Mouse (Mus musculus): ENCODE data around the gene Ndufb2. TPM values are rescaled to one million over a fixed set of nuclear protein-coding genes. Genes with fewer than 3 reads are reported as not detected.
A peak's percentile ranks its signal among the peaks of the same experiment; 100 is the strongest.

Gene Ndufb2
- polyA plus RNA-seq, 1 experiment from 2014 or later = 582 TPM

DNA sequence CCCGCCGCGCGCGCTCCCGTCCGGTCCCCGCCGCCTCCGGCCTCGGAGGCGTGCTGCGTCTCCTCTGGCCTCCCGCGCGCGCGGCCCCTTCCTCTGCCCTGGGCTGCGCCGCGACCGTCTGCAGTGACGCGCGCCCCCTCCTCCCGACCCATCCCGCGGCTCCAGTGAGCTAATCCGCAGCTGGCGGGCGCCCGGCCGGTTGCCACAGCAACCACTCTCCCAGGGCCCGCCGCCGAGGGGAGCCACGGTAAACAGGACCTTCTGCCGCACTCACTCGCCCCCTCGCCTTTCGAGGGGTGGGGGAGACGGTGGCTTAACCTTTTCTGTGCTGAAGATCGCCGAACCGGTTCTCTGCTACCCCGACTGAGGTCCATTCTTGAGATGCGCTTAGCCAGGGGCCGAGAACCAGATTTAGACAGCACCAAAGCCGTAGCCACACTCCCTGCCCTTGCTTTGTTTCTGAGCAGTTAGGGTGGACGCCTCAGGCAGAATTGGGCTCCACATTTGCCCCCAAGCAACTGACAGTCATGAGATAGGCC is 34.6 kb upstream of the Ndufb2 start, which contains the start of gene Dennd2a:
TSS of gene Dennd2a (minus strand) at position 145 of the 539 bp plus-strand sequence.
- H3K4me1 ChIP-seq = peaks cover 50% of the 10 kb centered on the region
- peak within 1 kb of the TSS; percentile 68 for H3K4me3 ChIP-seq (replicated peaks)
- peak within 1 kb of the TSS; percentile 77 for H3K9ac ChIP-seq (replicated peaks)
- peak within 1 kb of the TSS; percentile 90 for H3K27ac ChIP-seq (replicated peaks)
- peak; percentile 95 for ATAC-seq (ENCODE audit: low FRiP score)
- no peaks in the 10 kb centered on the region for H3K27me3 ChIP-seq (replicated peaks)
- H3K36me3 ChIP-seq = no peaks in the 10 kb centered on the region
- WGBS = 1% methylated on average over 48 of the region's 50 CpGs
- H3K4me2 ChIP-seq = peak within 1 kb of the TSS; percentile 57
- H3K9me3 ChIP-seq (replicated peaks) = no peaks in the 10 kb centered on the region

DNA sequence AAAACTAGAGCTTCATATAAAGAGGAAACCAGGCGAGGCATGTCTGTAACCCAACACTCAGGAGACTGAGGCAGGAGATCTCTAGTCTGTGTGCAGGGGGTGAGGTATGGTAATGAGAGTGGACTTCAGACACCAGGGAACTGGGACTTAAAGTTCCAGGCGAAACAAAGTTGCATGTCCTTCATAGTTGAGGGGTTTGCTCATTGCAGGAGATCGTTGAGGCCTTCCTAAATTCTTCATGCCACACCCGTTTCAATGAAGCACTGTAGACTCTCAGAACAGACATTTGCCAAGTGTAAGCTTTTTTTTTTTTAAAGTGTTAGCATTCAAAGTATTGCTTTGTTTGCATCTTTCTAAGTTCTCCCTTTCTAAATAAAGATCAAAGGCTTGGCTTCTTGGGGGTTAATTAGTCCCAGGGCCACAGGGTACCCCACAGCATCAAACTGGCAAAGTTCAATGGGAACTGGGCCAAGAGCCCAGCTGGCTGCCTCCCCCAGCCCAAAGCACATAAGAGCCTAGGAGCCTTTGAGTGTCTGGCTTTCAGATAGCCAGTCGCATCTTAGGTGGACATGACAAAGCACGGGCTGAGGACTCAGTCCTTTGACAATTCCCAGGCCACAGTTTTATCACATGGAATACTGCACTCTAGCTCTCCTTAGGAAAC is 33.0 kb upstream of the Ndufb2 start:
- Histone ChIP-seq H3K9ac (replicated peaks) (no peak overlapping the region), H3K36me3 (no peaks in the 10 kb centered on the region), H3K4me1 (peaks cover 48% of the 10 kb centered on the region), H3K27me3 (replicated peaks) (no peaks in the 10 kb centered on the region), H3K4me3 (replicated peaks) (no peak overlapping the region), H3K4me2 (no peak overlapping the region), H3K9me3 (replicated peaks) (no peaks in the 10 kb centered on the region), H3K27ac (replicated peaks) (peak overlapping the region; percentile 35; the same call in 1 of the 2 replicates)
- WGBS = 49% methylated on average over 6 of the region's 6 CpGs
- no peak for ATAC-seq (ENCODE audit: low FRiP score)

DNA sequence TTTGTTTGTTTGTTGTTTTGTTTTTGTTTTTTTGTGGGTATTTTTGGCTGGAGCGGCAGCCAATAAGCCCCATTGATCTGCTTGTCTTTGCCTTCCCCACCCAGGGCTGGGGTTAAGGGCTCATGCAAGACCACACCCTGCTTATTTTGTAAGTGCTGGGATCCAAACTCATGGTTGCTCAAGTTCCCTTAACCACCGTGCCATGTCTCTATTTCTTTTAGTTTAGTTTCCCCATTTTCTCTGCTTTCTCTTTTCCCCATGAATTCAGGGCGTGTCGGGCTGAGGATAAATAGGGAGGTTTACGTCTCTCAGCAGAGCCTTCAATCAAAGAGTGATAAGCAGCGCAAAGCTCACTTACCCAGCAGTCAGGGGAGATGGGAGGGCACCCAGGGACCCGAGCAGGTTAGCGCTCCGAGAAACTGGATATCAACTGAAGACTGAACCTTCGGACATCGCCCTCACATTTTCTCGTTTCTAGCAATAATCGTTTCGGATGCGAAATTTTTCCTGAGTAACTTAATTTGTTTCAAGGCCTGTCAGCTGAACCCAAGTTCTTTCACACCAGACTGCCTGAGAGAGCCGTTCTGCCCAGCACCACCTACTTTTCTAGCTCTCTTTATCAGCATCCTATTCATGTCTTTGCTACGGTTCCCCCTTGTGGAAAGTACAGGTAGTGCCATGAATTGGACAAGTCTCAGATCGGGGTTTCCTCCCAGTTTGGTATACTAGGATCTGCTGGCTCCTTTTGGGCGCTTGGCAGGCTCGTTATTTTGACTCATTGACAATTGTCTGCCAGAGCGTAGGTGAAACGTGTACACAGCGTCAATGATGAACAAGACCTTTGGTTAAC is 30.0 kb upstream of the Ndufb2 start:
- Histone ChIP-seq H3K4me1 (peaks cover 22% of the 10 kb centered on the region), H3K36me3 (no peaks in the 10 kb centered on the region), H3K9ac (replicated peaks) (no peak overlapping the region), H3K4me2 (peak overlapping the region; percentile 40), H3K27me3 (replicated peaks) (no peaks in the 10 kb centered on the region), H3K27ac (replicated peaks) (no peak overlapping the region), H3K4me3 (replicated peaks) (0 out of 2 replicates have a peak overlapping the region, but pooled peaks have one; percentile 3), H3K9me3 (replicated peaks) (no peaks in the 10 kb centered on the region)
- ATAC-seq (ENCODE audit: low FRiP score) = peak; percentile 51; the same call in 1 of the 2 replicates
- 27% methylated on average over 23 of the region's 23 CpGs for WGBS

GRCm38 (mm10) chr6:39567528-39567927 is 24.8 kb upstream of the Ndufb2 start:
- ATAC-seq (ENCODE audit: low FRiP score) = peak; percentile 26; the same call in 1 of the 2 replicates
- 18% methylated on average over 5 of the region's 5 CpGs for WGBS

GRCm38 (mm10) chr6:39570426-39570825 is 21.9 kb upstream of the Ndufb2 start:
- Histone ChIP-seq H3K4me3 (replicated peaks) (no peak overlapping the region), H3K27me3 (replicated peaks) (no peaks in the 10 kb centered on the region), H3K9me3 (replicated peaks) (no peaks in the 10 kb centered on the region), H3K4me1 (peaks cover 16% of the 10 kb centered on the region), H3K9ac (replicated peaks) (no peak overlapping the region), H3K36me3 (no peaks in the 10 kb centered on the region), H3K27ac (replicated peaks) (no peak overlapping the region), H3K4me2 (no peak overlapping the region)
- no peak for ATAC-seq (ENCODE audit: low FRiP score)
- 78% methylated on average over 3 of the region's 3 CpGs for WGBS

More at GRCm38 (mm10) chr6:39567528-39567927, 24.8 kb upstream of the Ndufb2 start:
- Histone ChIP-seq H3K9me3 (replicated peaks) (no peaks in the 10 kb centered on the region), H3K4me2 (no peak overlapping the region), H3K27me3 (replicated peaks) (no peaks in the 10 kb centered on the region), H3K4me1 (peaks cover 3% of the 10 kb centered on the region; the same call in 1 of the 2 replicates), H3K36me3 (no peaks in the 10 kb centered on the region), H3K27ac (replicated peaks) (no peak overlapping the region), H3K4me3 (replicated peaks) (no peak overlapping the region), H3K9ac (replicated peaks) (no peak overlapping the region)

GRCm38 (mm10) chr6:39573791-39574554 is 18.4 kb upstream of the Ndufb2 start, which contains the start of gene Adck2:
Adck2 (plus strand) TSS chr6:39573873.
- Histone ChIP-seq H3K4me3 (replicated peaks) (peak within 1 kb of the TSS; percentile 88), H3K4me1 (peaks cover 16% of the 10 kb centered on the region), H3K36me3 (peaks cover 17% of the 10 kb centered on the region), H3K27me3 (replicated peaks) (no peaks in the 10 kb centered on the region), H3K9ac (replicated peaks) (peak within 1 kb of the TSS; percentile 81), H3K4me2 (peak within 1 kb of the TSS; percentile 86), H3K9me3 (replicated peaks) (no peaks in the 10 kb centered on the region), H3K27ac (replicated peaks) (peak within 1 kb of the TSS; percentile 93)
- under 1% methylated on average over 49 of the region's 49 CpGs for WGBS
- peak; percentile 96 for ATAC-seq (ENCODE audit: low FRiP score)

- 24% methylated on average over 10 of the region's 10 CpGs for WGBS
- peak overlapping the region; percentile 88 for H3K4me3 ChIP-seq (replicated peaks)
- H3K9me3 ChIP-seq (replicated peaks) = no peaks in the 10 kb centered on the region
- peaks cover 16% of the 10 kb centered on the region for H3K4me1 ChIP-seq
- peak overlapping the region; percentile 86 for H3K4me2 ChIP-seq
- H3K27ac ChIP-seq (replicated peaks) = peak overlapping the region; percentile 93
- ATAC-seq (ENCODE audit: low FRiP score) = no peak; the same call in 1 of the 2 replicates
- H3K36me3 ChIP-seq = peaks cover 22% of the 10 kb centered on the region
- no peaks in the 10 kb centered on the region for H3K27me3 ChIP-seq (replicated peaks)
- H3K9ac ChIP-seq (replicated peaks) = peak overlapping the region; percentile 81
Observed at GRCm38 (mm10) chr6:39574555-39574869, 17.9 kb upstream of the Ndufb2 start.

DNA sequence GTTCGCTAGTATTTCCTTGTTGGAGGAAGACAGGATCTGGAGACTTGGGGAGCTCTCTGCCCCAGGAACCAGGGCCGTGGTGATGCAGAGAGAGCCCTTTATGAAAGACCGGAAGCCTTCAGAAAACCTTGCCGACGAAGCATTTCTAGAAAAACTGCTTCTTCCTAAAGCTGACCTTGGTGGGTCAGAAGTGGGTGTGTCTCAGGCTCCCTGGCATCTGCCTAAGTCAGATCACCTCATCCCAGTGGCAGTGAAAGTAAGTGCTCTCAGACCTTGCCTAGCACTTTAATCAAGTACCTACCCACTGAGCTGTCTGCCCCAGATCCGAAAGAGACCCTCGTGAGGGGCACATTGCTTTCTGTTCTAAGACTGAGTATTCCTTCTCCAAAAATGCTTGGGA is 17.4 kb upstream of the Ndufb2 start:
- Histone ChIP-seq H3K9me3 (replicated peaks) (no peaks in the 10 kb centered on the region), H3K36me3 (peaks cover 26% of the 10 kb centered on the region), H3K27ac (replicated peaks) (peak overlapping the region; percentile 93), H3K27me3 (replicated peaks) (no peaks in the 10 kb centered on the region), H3K4me1 (peaks cover 16% of the 10 kb centered on the region), H3K4me3 (replicated peaks) (peak overlapping the region; percentile 88), H3K4me2 (peak overlapping the region; percentile 86), H3K9ac (replicated peaks) (peak overlapping the region; percentile 81; the same call in 1 of the 2 replicates)
- no peak for ATAC-seq (ENCODE audit: low FRiP score)
- 77% methylated on average over 7 of the region's 7 CpGs for WGBS

DNA sequence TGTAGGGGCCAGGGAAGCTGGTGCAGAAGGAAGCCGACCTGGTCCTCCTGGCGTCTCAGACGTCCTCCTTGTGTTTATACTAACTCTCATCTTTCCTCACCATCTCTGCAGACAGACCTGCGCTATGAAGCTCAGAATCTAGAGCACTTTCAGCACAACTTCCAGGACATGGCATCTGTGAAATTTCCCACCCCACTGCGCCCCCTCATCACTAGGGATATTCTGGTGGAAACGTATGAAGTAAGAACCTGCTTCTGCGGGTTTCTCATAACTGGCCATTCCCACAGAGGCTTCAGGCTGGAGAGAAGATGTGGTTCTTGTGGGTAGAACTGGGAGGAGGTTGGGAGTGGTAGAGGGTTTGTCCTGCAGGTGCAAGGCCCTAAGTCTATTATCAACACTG is 12.8 kb upstream of the Ndufb2 start:
- no peaks in the 10 kb centered on the region for H3K9me3 ChIP-seq (replicated peaks)
- no peak overlapping the region for H3K4me3 ChIP-seq (replicated peaks)
- H3K4me2 ChIP-seq = no peak overlapping the region
- no peak overlapping the region for H3K27ac ChIP-seq (replicated peaks)
- 94% methylated on average over 7 of the region's 7 CpGs for WGBS
- peaks cover 6% of the 10 kb centered on the region for H3K4me1 ChIP-seq
- peaks cover 66% of the 10 kb centered on the region for H3K36me3 ChIP-seq
- no peaks in the 10 kb centered on the region for H3K27me3 ChIP-seq (replicated peaks)
- ATAC-seq (ENCODE audit: low FRiP score) = no peak
- H3K9ac ChIP-seq (replicated peaks) = no peak overlapping the region

DNA sequence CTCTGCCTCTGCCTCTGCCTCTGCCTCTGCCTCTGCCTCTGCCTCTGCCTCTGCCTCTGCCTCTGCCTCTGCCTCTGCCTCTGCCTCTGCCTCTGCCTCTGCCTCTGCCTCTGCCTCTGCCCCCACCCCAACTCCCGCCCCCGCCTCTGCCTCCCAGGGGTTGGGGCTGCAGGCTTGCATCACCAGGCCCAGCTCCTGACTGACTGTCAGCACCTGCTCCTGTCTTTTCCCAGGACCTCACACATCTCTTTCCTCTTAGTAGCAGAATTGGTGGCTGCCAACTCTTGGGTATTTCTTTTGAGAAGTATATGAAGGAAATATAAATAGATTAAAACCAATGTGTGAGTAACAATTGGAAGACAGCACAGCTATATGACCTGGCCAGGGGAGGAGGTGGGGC is 11.8 kb upstream of the Ndufb2 start:
- Histone ChIP-seq H3K27me3 (replicated peaks) (no peaks in the 10 kb centered on the region), H3K4me3 (replicated peaks) (no peak overlapping the region), H3K9me3 (replicated peaks) (no peaks in the 10 kb centered on the region), H3K4me2 (no peak overlapping the region), H3K4me1 (no peaks in the 10 kb centered on the region), H3K27ac (replicated peaks) (no peak overlapping the region), H3K9ac (replicated peaks) (no peak overlapping the region), H3K36me3 (peaks cover 70% of the 10 kb centered on the region)
- ATAC-seq (ENCODE audit: low FRiP score) = no peak
- WGBS = 87% methylated on average over 2 of the region's 2 CpGs
